Mouse (Mus musculus): ENCODE data around the gene Ugcg.

DNA sequence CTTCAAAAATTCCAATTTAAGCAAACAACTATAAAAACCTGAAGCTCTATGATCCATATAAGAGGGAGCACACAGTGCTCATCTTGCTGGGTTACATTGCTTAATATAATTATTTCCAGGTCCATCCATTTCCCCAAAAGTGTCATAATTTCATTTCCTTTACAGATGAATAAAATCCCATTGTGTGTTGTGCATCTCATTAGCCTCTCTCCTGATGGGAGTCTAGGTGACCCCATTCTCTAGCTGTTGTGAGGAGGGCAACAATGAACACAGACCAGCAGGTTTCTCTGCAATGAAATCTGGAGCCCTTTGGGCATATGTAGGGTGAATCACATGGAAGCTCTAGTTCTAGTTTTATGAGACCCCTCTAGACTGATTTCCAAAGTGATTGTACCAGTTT is 39.9 kb downstream of the Ugcg start:
- no peak for TF ChIP-seq CTCF (IDR thresholded peaks at IDR 0.05; ENCODE audit: borderline replicate concordance, insufficient read depth, low read depth, low read length)
- TF ChIP-seq POLR2A (IDR thresholded peaks at IDR 0.05; ENCODE audit: borderline replicate concordance, insufficient read depth, low read length) = no peak
